Mouse (Mus musculus) liver, embryonic 14.5 days (tissue): ENCODE results near the gene Gm17304.

Experiments
- CTCF ChIP-seq: IDR thresholded peaks from 2 replicates; pipeline ENCODE4 v1.5.1; 2016; ENCODE audit warnings: antibody characterized with exemption, low read depth, control low read depth
- EP300 ChIP-seq: IDR thresholded peaks from 2 replicates; pipeline ENCODE4 v1.6.1; 2016; ENCODE audit warnings: antibody characterized with exemption, low read depth

DNA sequence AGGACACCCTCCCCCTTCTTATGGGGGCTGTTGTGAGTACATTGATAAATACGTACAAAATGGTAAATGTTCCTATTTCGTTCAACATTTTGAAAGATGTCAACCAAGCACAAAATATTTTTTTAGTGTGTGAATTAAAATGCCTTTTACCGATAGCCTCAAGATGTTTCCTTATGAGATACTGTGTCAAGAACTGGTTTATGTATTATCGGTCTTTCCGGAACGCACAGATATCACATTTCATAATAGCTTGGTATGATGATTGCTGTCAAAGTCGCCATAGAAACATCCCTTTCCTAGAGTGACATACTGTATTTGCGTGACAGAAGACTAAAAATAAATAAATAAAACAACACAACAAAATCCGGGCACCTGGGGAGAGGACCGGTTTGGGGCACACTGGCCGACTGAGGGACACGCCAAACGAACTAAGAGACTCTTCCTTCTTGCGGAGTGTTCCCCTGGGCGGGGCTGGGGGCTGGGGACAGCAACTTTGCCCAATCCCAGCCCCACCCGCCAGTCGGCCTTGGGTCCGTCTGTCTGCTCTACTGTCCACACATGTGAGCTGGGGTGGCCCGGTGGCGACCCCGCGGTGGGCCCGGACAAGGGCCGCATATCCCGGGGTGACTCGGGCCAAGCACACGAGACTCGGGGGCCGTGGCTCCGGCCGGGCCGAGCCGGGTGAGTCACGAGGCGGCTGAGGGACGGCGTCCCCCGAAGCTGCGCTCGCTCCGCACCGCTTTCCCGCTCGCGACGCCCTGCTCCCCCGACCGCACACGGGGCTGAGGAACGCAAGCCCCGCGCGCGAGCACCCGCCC lies 34.9 kb upstream of the Gm17304 start:
- TF ChIP-seq CTCF (no peak), EP300 (no peak)
